In the genomic region with DNA sequence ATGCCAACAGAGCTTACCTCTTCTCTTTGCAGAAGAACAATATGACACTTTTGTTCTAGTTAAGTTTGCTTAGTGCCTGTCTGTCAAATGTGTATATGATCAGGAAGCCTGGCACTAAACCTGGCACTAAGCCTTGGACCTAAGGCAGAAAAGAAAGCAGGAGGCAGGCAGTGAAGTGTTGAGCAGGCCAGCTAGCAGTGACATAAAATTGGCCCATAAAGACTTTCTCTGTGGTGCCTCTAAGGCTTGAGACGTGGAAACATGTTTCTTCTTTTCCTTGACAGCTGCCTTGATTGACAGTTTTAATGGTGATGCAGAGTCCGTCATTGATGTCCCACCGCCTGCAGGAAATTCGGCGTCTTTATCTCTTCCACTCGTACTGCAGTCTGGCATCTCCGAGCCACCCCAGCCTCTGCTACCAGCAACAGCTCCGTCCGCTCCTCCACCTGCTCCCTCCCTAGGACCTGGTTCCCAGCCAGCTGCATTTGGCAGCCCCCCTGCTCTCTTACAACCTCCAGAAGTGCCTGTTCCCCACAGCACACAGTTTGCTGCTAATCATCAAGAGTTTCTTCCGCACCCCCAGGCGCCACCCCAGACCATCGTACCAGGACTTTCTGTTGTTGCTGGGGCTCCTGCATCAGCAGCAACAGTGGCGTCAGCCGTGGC, we compare ENCODE assay signal across 25 mouse cellular contexts. TPM values are rescaled to one million over a fixed set of nuclear protein-coding genes. Genes with fewer than 3 reads are reported as not detected.
DNase-seq lines count a peak whose midpoint lies in the region; ATAC-seq and TF ChIP-seq lines count a peak whose summit lies in the region.
"Had no signal": no experiment of that assay in that cellular context is flagged by ENCODE, and none has a peak within 500 bp of the region (broad histone marks: within the 10 kb centered on the region; RNA-seq: fewer than 3 reads in every experiment).

No protein-coding gene starts in this region.

- no peak for TF ChIP-seq CTCF in hindbrain, postnatal 0 days (IDR thresholded peaks at IDR 0.05; ENCODE audit: low read depth)

- no peaks in the 10 kb centered on the region for H3K27me3 ChIP-seq in forebrain, embryonic 14.5 days (replicated peaks; ENCODE audit: control insufficient read depth, insufficient read depth, low read length)
- H3K27me3 ChIP-seq in forebrain, embryonic 13.5 days: no peaks in the 10 kb centered on the region
- H3K27me3 ChIP-seq in hindbrain, postnatal 0 days (ENCODE audit: insufficient read depth, low read length): no peaks in the 10 kb centered on the region
- no peaks in the 10 kb centered on the region for H3K27me3 ChIP-seq in hindbrain, embryonic 16.5 days (replicated peaks; ENCODE audit: control insufficient read depth, insufficient read depth, low read length)
- H3K27me3 ChIP-seq: embryonic facial prominence, embryonic 15.5 days; heart, embryonic 12.5 days had no signal

- no peaks in the 10 kb centered on the region for H3K9me3 ChIP-seq in forebrain, embryonic 14.5 days (replicated peaks; ENCODE audit: control insufficient read depth, low read length)
- H3K9me3 ChIP-seq in forebrain, embryonic 13.5 days (replicated peaks): no peaks in the 10 kb centered on the region; the same call in 1 of the 2 replicates
- H3K9me3 ChIP-seq in hindbrain, postnatal 0 days (ENCODE audit: low read length): no peaks in the 10 kb centered on the region
- no peaks in the 10 kb centered on the region for H3K9me3 ChIP-seq in hindbrain, embryonic 16.5 days (ENCODE audit: control insufficient read depth, low read length)
- H3K9me3 ChIP-seq: embryonic facial prominence, embryonic 15.5 days; heart, embryonic 12.5 days had no signal

- H3K4me2 ChIP-seq in forebrain, embryonic 14.5 days (ENCODE audit: low read length): no peak overlapping the region
- no peak overlapping the region for H3K4me2 ChIP-seq in forebrain, embryonic 13.5 days
- no peak overlapping the region for H3K4me2 ChIP-seq in hindbrain, postnatal 0 days (ENCODE audit: low read depth, low read length)
- H3K4me2 ChIP-seq in hindbrain, embryonic 16.5 days (ENCODE audit: low read length): no peak overlapping the region
- H3K4me2 ChIP-seq: embryonic facial prominence, embryonic 15.5 days; heart, embryonic 12.5 days; hindbrain, embryonic 14.5 days had no signal

- peak; percentile 20; the same call in 1 of the 2 replicates for ATAC-seq in forebrain, embryonic 14.5 days
- no peak for ATAC-seq in forebrain, embryonic 13.5 days
- no peak for ATAC-seq in hindbrain, postnatal 0 days
- no peak for ATAC-seq in hindbrain, embryonic 16.5 days
- ATAC-seq: inflammation-experienced regulatory T-cells, adult 6 months; intestine, postnatal 0 days had no signal

- DNase-seq in cerebellum, adult 9-10 months: peak; percentile 13
- DNase-seq in cerebellum, adult 18-20 months: no peak
- DNase-seq in forebrain, embryonic 14.5 days (ENCODE audit: low spot score): peak; percentile 17
- DNase-seq in hindbrain, postnatal 0 days (ENCODE audit: low spot score): peak; percentile 42
- DNase-seq in cerebellum, postnatal 25 days: peak; percentile 45 to 56
- DNase-seq: adrenal gland, postnatal 10 days; embryo, embryonic 11 days; gastrocnemius, adult 2 months; gastrocnemius, postnatal 25 days; kidney, adult 8-10 months had no signal

- H3K4me3 ChIP-seq in forebrain, embryonic 14.5 days (ENCODE audit: low read depth, low read length): no peak overlapping the region
- H3K4me3 ChIP-seq in forebrain, embryonic 13.5 days: no peak overlapping the region
- no peak overlapping the region for H3K4me3 ChIP-seq in hindbrain, postnatal 0 days (ENCODE audit: low read length)
- no peak overlapping the region for H3K4me3 ChIP-seq in hindbrain, embryonic 16.5 days (ENCODE audit: low read length)
- H3K4me3 ChIP-seq: embryonic facial prominence, embryonic 15.5 days; erythroblast, embryonic 14.5 days; gastrocnemius, adult 2 months; heart, embryonic 12.5 days; hindbrain, embryonic 10.5 days had no signal

- H3K36me3 ChIP-seq in forebrain, embryonic 14.5 days (ENCODE audit: control insufficient read depth, insufficient read depth, low read length): peaks cover 51% of the 10 kb centered on the region
- H3K36me3 ChIP-seq in forebrain, embryonic 13.5 days (ENCODE audit: poor library complexity, severe bottlenecking): peaks cover 74% of the 10 kb centered on the region
- peaks cover 18% of the 10 kb centered on the region; the same call in 1 of the 2 replicates for H3K36me3 ChIP-seq in hindbrain, postnatal 0 days (ENCODE audit: insufficient read depth, low read length)
- peaks cover 25% of the 10 kb centered on the region for H3K36me3 ChIP-seq in hindbrain, embryonic 16.5 days (ENCODE audit: control insufficient read depth, insufficient read depth, low read length)

- WGBS in forebrain, embryonic 14.5 days: 82% methylated on average over 14 of the region's 14 CpGs
- WGBS in forebrain, embryonic 13.5 days: 87% methylated on average over 14 of the region's 14 CpGs
- WGBS in hindbrain, postnatal 0 days: 65% methylated on average over 14 of the region's 14 CpGs
- 84% methylated on average over 14 of the region's 14 CpGs for WGBS in hindbrain, embryonic 16.5 days

- H3K9ac ChIP-seq in forebrain, embryonic 14.5 days (ENCODE audit: low read length): no peak overlapping the region
- H3K9ac ChIP-seq in forebrain, embryonic 13.5 days: no peak overlapping the region
- H3K9ac ChIP-seq in hindbrain, postnatal 0 days (replicated peaks; ENCODE audit: low read length): no peak overlapping the region
- no peak overlapping the region for H3K9ac ChIP-seq in hindbrain, embryonic 16.5 days (ENCODE audit: low read depth, low read length)
- H3K9ac ChIP-seq: embryonic facial prominence, embryonic 15.5 days; heart, embryonic 12.5 days; hindbrain, embryonic 14.5 days had no signal

- no peak overlapping the region; the same call in 1 of the 2 replicates for H3K27ac ChIP-seq in forebrain, embryonic 14.5 days (ENCODE audit: low read depth, low read length)
- no peak overlapping the region for H3K27ac ChIP-seq in forebrain, embryonic 13.5 days
- no peak overlapping the region for H3K27ac ChIP-seq in hindbrain, postnatal 0 days
- no peak overlapping the region for H3K27ac ChIP-seq in hindbrain, embryonic 16.5 days (ENCODE audit: low read depth, low read length)
- H3K27ac ChIP-seq: embryonic facial prominence, embryonic 15.5 days; gastrocnemius, adult 2 months; hindbrain, embryonic 10.5 days; hindbrain, embryonic 14.5 days had no signal

- H3K4me1 ChIP-seq in forebrain, embryonic 14.5 days (ENCODE audit: control insufficient read depth, insufficient read depth, low read length): no peaks in the 10 kb centered on the region
- no peaks in the 10 kb centered on the region for H3K4me1 ChIP-seq in forebrain, embryonic 13.5 days
- no peaks in the 10 kb centered on the region for H3K4me1 ChIP-seq in hindbrain, postnatal 0 days (ENCODE audit: insufficient read depth, low read length)
- no peaks in the 10 kb centered on the region for H3K4me1 ChIP-seq in hindbrain, embryonic 16.5 days (ENCODE audit: control insufficient read depth, insufficient read depth, low read depth, low read length)
- H3K4me1 ChIP-seq: embryonic facial prominence, embryonic 15.5 days; heart, embryonic 12.5 days; hindbrain, embryonic 10.5 days had no signal

RNA-seq across cellular contexts. Expression of a gene that starts 12.3 kb away (rescaled TPM):
- 57.1 and 62.4 TPM in 2 replicates for polyA plus RNA-seq in forebrain, embryonic 14.5 days (2014; fragmentation: Nextera tagmentation; extraction: Ambion mirVana)
- polyA plus RNA-seq in forebrain, embryonic 13.5 days (2015; fragmentation: Nextera tagmentation; extraction: Ambion mirVana): 45.8 and 51.4 TPM in 2 replicates
- 52.9 and 76.1 TPM in 2 replicates for total RNA-seq in hindbrain, postnatal 0 days (2014; rRNA removed)
- polyA plus RNA-seq in hindbrain, postnatal 0 days (2015; fragmentation: Nextera tagmentation; extraction: Ambion mirVana): 47.0 and 52.9 TPM in 2 replicates
- polyA plus RNA-seq in hindbrain, embryonic 16.5 days (2015; fragmentation: Nextera tagmentation; extraction: Ambion mirVana): 42.6 and 43.0 TPM in 2 replicates

RNA-seq across cellular contexts. Expression of a gene that starts 12.8 kb away (rescaled TPM):
- polyA plus RNA-seq in forebrain, embryonic 14.5 days (2014; fragmentation: Nextera tagmentation; extraction: Ambion mirVana): 78.0 and 90.7 TPM in 2 replicates
- 59.2 and 63.6 TPM in 2 replicates for polyA plus RNA-seq in forebrain, embryonic 13.5 days (2015; fragmentation: Nextera tagmentation; extraction: Ambion mirVana)
- 206 and 212 TPM in 2 replicates for total RNA-seq in hindbrain, postnatal 0 days (2014; rRNA removed)
- polyA plus RNA-seq in hindbrain, postnatal 0 days (2015; fragmentation: Nextera tagmentation; extraction: Ambion mirVana): 143 and 152 TPM in 2 replicates
- 92.7 and 102 TPM in 2 replicates for polyA plus RNA-seq in hindbrain, embryonic 16.5 days (2015; fragmentation: Nextera tagmentation; extraction: Ambion mirVana)

RNA-seq across cellular contexts. Expression of a gene that starts 23.8 kb away (rescaled TPM):
- 12.9 and 13.4 TPM in 2 replicates for polyA plus RNA-seq in forebrain, embryonic 14.5 days (2014; fragmentation: Nextera tagmentation; extraction: Ambion mirVana)
- 5.1 and 5.7 TPM in 2 replicates for polyA plus RNA-seq in forebrain, embryonic 13.5 days (2015; fragmentation: Nextera tagmentation; extraction: Ambion mirVana)
- total RNA-seq in hindbrain, postnatal 0 days (2014; rRNA removed): 52.3 and 56.9 TPM in 2 replicates
- polyA plus RNA-seq in hindbrain, postnatal 0 days (2015; fragmentation: Nextera tagmentation; extraction: Ambion mirVana): 9.4 and 9.6 TPM in 2 replicates
- polyA plus RNA-seq in hindbrain, embryonic 16.5 days (2015; fragmentation: Nextera tagmentation; extraction: Ambion mirVana): 10.5 and 10.6 TPM in 2 replicates
- polyA plus RNA-seq: erythroblast, embryonic 14.5 days had no signal

RNA-seq across cellular contexts. Expression of a gene that starts 36.3 kb away (rescaled TPM):
- polyA plus RNA-seq in forebrain, embryonic 14.5 days (2014; fragmentation: Nextera tagmentation; extraction: Ambion mirVana): 12.7 and 13.6 TPM in 2 replicates
- polyA plus RNA-seq in forebrain, embryonic 13.5 days (2015; fragmentation: Nextera tagmentation; extraction: Ambion mirVana): 15.8 and 16.4 TPM in 2 replicates
- total RNA-seq in hindbrain, postnatal 0 days (2014; rRNA removed): 7.7 and 17.3 TPM in 2 replicates
- 23.4 and 24.7 TPM in 2 replicates for polyA plus RNA-seq in hindbrain, postnatal 0 days (2015; fragmentation: Nextera tagmentation; extraction: Ambion mirVana)
- polyA plus RNA-seq in hindbrain, embryonic 16.5 days (2015; fragmentation: Nextera tagmentation; extraction: Ambion mirVana): 11.5 and 14.0 TPM in 2 replicates

RNA-seq across cellular contexts. Expression of a gene that starts 42.5 kb away (rescaled TPM):
- 0.27 and 0.84 TPM in 2 replicates for polyA plus RNA-seq in forebrain, embryonic 14.5 days (2014; fragmentation: Nextera tagmentation; extraction: Ambion mirVana)
- 0.94 and 1.2 TPM in 2 replicates for polyA plus RNA-seq in forebrain, embryonic 13.5 days (2015; fragmentation: Nextera tagmentation; extraction: Ambion mirVana)
- total RNA-seq in hindbrain, postnatal 0 days (2014; rRNA removed): 28.4 and 49.6 TPM in 2 replicates
- polyA plus RNA-seq in hindbrain, postnatal 0 days (2015; fragmentation: Nextera tagmentation; extraction: Ambion mirVana): 13.7 and 14.2 TPM in 2 replicates
- polyA plus RNA-seq in hindbrain, embryonic 16.5 days (2015; fragmentation: Nextera tagmentation; extraction: Ambion mirVana): 10.9 and 12.3 TPM in 2 replicates
- total RNA-seq: common myeloid progenitor, adult 5-6 weeks; gastrocnemius, adult 2 months; gastrocnemius, postnatal 25 days; granulocyte monocyte progenitor cell, adult 5-6 weeks; heart, adult 8-10 months; heart, postnatal 25 days; MEL had no signal
- polyA plus RNA-seq: C2C12; erythroblast, embryonic 14.5 days; heart, embryonic 12.5 days; inflammation-experienced regulatory T-cells, adult 6 months had no signal

Comparison
In these comparisons a context has a peak if more than half of its experiments do, and no peak if none do; other contexts are left out.
1. DNase-seq: peak in cerebellum, adult 9-10 months (single experiment), forebrain, embryonic 14.5 days (single experiment), hindbrain, postnatal 0 days (single experiment) and cerebellum, postnatal 25 days (2 of 2); none in cerebellum, adult 18-20 months (0 of 2).